Mouse (Mus musculus): Measurements from ENCODE around the gene Syne1. TPM values are rescaled to one million over a fixed set of nuclear protein-coding genes. Genes with fewer than 3 reads are reported as not detected.
A peak's percentile ranks its signal among the peaks of the same experiment; 100 is the strongest.

The Syne1 gene
- total RNA-seq, 2 experiments from 2014 or later = 247 to 308 TPM

GRCm38 (mm10) chr10:5453830-5454229 lies 97.5 kb downstream of the Syne1 start:
- DNase-seq (ENCODE audit: low spot score in 2 of 2) = no peak
- intact Hi-C loops (cut with DNase I) = no loop called here

- DNase-seq (ENCODE audit: low spot score in 2 of 2) = peak; percentile 15 to 19
- intact Hi-C loops (cut with DNase I) = no loop called here
These were observed 101.3 kb downstream of the Syne1 start for GRCm38 (mm10) chr10:5449944-5450343.

DNA sequence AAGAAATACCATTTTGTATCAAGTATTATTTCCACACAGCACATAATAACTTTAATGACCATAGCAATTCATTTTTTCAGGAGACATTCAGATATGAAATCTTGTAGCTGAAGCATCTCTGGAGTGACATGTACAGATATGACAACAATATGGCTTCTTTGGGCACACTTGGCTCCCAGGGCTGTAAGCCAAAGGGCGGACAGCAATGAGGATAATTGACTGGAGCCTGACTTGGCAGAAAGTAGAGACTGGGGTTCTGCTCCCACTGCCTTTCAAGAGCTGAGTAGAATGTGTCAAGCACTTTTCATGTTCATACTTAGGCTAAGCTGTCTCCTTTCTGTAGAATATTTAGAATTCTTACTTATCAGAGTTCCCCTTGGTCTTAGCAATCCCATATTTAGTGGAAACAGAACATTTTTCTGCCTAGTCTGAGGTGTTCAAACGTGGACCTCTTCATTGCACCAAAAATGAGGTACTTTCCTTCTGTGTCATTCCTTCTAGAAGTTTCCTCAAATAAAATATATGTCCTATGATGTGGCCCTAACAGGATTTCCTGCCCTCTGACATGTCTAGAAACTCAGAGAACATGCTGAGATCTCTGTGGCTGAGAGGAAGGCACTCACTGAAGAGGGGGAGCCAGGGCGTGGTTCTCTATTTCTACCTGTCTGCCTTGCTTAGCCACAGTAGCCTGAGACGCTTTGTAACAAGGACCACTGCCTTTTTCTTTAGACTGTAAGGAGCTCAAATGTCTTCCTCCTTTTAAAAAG lies 103.1 kb downstream of the Syne1 start:
- intact Hi-C loops (cut with DNase I) = no loop called here
- no peak for DNase-seq (ENCODE audit: low spot score in 2 of 2)

DNA sequence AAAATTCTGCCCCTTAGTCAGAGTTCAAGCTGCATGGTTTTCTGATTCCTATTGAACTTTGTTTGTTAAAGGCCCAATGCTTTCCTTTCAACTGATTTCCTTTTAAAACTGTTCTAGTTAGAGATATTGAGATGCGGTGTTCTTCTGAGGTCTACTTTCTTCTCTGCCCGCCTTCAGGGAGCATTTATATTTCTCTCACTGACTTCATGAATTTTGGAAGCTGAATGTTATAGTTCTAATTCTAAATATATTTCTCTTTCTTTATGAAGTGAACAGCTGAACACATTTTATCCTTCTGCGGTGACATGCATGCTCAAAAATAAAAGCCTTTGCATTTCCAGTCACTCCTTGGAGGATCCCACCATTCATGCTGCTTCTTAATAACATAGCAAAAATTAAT lies 106.0 kb downstream of the Syne1 start:
- intact Hi-C loops (cut with DNase I) = no loop called here
- peak in 1 of 2 experiments; percentile 5 for DNase-seq (ENCODE audit: low spot score in 2 of 2)

- intact Hi-C loops (cut with DNase I) = no loop called here
- DNase-seq (ENCODE audit: low spot score in 2 of 2) = no peak
These were observed 108.3 kb downstream of the Syne1 start for GRCm38 (mm10) chr10:5443020-5443419.

DNA sequence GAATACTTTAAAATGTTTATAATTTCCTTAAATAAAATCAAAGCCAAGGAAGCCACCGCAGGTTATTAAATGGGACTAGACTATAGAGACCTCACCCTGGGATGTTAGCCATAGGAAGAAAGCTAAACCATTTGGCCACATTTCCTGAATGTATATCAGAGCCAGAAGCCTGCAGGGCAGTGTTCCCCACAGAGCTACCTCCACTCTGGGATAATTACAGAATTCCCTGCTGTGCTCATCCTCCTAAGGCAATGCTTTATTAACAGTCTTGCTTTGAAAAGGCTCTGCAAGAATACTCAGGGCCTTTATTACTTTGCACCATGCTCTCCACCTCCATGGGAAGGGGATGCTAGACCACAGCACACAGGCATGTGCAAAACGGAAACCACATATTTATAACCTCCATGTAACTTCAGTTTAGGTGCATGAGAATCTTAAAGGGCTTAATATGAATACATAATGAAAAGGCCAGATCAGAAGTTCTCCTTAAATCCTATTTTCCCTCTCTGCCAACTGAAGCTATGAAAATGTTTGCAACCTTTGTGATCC lies 111.4 kb downstream of the Syne1 start:
- intact Hi-C loops (cut with DNase I) = no loop called here

DNA sequence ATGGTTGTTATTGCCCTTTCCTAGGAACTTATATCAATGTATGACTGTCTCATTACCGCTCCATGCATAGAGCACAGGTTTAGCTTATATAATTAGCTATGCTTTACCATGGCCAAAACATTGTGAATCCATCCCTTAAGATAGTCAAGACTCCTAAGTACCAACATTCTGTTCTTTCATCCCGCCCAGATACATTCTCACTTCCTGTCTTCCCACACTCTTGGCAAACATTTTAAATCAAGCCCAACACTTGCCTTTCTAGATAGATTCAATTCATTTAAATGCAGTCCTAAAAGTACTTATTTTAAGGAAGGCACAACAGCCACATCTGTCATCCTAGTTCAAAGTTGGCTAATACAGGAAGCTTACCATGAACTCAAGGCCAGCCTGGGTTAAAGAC lies 113.5 kb downstream of the Syne1 start:
- DNase-seq (ENCODE audit: low spot score in 2 of 2) = peak in 1 of 2 experiments; percentile 12
- intact Hi-C loops (cut with DNase I) = no loop called here

More for the DNA sequence above, 111.4 kb downstream of the Syne1 start:
- no peak for DNase-seq (ENCODE audit: low spot score in 2 of 2)

DNA sequence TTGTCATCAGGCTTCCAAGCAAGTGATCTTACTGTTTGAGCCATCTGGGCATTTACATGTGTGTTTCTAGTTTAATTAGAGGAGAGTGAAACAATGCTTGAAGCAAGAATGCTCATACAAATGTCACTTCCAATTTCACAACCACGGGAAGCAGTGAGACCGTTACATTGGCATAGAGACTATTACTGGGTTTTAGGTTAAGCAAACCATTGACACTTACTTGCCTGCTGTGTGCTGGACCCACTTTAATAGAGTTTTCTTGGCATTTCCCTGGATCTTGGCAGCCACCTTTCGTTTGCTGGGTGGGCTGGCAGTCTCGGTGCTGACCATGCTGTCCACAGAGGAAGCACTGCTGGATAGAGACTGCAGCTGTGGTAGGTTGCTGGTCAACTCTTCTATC lies 127.3 kb downstream of the Syne1 start:
- intact Hi-C loops (cut with DNase I) = no loop called here
- DNase-seq (ENCODE audit: low spot score in 2 of 2) = no peak

DNA sequence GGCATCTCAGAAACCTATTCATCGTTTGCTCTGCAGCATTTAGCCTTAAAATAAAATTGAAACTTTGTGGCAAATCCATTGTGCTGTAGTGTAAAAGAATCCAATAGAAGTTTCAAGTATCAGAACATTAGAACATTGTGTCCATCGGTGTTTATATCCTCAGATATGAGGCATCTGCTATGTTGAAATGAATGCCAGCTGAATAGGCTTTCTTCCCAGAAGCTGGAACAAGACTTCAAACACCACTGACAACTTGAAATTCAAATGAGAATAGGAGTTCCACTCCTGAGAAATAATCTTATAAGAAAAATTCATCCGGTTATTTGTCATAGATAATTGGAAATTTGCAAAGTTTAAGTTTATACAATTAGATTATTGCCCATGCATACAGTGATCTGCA lies 135.6 kb downstream of the Syne1 start:
- intact Hi-C loops (cut with DNase I) = no loop called here
- DNase-seq (ENCODE audit: low spot score in 2 of 2) = peak in 1 of 2 experiments; percentile 9

- intact Hi-C loops (cut with DNase I) = no loop called here
- no peak for DNase-seq (ENCODE audit: low spot score in 2 of 2)
These were observed 167.0 kb downstream of the Syne1 start for GRCm38 (mm10) chr10:5384131-5384776.

GRCm38 (mm10) chr10:5381536-5381935 lies 169.7 kb downstream of the Syne1 start:
- intact Hi-C loops (cut with DNase I) = no loop called here
- no peak for DNase-seq (ENCODE audit: low spot score in 2 of 2)

DNA sequence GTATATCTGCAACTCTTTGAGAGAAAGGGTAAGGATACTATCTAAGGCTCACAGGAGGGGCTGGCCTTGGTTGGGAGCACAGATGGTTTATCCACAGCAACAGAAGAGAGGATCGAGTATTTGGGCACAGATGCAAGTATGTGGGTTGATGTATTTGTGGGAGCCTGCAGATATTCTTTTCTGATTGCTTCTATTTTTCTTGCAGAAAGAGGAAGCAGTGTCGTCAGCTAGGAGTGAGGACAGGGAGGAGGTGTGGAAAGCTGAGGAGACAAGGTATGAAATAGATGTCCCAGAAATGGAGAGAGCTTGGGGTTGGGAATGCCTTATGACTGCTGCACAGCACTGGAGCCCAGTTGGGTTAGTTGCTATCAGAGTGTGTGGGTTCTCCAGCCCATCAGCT lies 172.3 kb downstream of the Syne1 start:
- intact Hi-C loops (cut with DNase I) = no loop called here
- peak; percentile 60 for DNase-seq (ENCODE audit: low spot score in 2 of 2)

GRCm38 (mm10) chr10:5369599-5369998 lies 181.7 kb downstream of the Syne1 start:
- intact Hi-C loops (cut with DNase I) = loop anchor here (10.0 kb wide), 1 partner anchor 185 kb away; the partner anchor contains the start of gene Syne1
- no peak for DNase-seq (ENCODE audit: low spot score in 2 of 2)

DNA sequence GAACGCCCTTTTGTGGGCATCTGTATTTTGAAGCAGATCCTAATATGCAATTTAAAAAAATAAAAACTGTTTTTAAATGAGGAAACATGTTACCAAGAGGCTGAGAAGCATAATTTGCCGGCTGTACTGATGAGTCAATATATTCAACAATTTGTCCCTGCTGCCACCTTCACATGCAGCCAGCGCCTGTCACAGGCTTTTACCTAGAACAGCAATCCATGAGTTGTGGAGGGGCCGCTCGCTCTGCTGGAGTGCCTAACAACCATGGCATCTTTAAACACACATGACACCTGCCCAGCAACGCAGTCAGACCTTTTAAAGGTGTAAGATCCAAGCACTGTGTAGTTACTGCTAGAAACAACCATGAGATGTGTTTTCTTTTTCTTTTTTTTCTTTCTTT lies 183.0 kb downstream of the Syne1 start:
- intact Hi-C loops (cut with DNase I) = loop anchor here (10.0 kb wide), 1 partner anchor 187 kb away; the partner anchor contains the start of gene Syne1

DNA sequence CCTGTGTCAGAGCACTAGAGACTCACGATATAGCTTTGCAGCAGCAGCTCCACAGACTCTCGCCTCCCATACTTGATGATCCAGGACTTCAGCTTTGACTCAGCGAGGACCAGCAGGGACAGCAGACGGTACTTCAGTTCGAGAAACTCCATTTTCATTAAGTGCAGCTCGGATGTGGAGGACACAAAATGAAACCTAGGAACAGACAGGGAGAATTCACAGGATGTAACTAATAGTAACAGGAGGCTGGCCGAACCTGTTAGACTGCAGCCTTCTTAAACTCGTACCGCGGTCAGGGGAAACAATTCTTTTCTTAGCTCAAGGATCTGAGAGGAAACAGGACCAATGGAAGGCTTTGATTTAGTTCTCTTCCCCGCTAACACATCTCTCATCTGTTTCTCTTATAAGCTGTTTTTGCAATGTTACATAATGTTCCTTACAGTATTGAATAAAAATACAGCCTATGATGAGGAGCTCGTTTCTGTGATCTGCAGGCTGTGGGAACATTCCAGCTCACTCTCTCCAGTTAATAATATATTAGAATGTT lies 183.7 kb downstream of the Syne1 start:
- intact Hi-C loops (cut with DNase I) = loop anchor here (10.0 kb wide), 1 partner anchor 187 kb away; the partner anchor contains the start of gene Syne1
- DNase-seq (ENCODE audit: low spot score in 2 of 2) = peak; percentile 55 to 60

More for the DNA sequence above, 183.0 kb downstream of the Syne1 start:
- DNase-seq (ENCODE audit: low spot score in 2 of 2) = peak; percentile 46 to 74

DNA sequence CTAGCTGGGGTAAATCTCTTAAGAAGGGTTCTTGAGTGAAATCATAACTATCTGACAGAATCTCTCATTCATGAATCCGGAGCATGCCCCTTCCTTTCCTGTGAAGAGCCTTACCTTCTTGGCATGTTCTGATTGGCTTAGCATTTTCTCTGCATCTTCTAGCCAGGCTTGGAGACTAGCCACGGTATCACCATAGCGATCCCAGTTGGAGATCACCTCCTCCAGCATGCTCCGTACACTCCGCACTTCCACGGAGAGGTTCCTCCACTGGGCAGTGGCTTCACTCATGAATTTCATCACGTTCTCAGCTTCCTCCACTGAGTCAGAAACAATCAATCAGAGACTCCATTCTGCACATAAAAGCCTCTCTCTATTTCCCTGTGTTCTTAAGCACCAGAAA lies 190.7 kb downstream of the Syne1 start:
- intact Hi-C loops (cut with DNase I) = loop anchor here (10.0 kb wide), 1 partner anchor 194 kb away; the partner anchor contains the start of gene Syne1
- DNase-seq (ENCODE audit: low spot score in 2 of 2) = peak in 1 of 2 experiments; percentile 56

DNA sequence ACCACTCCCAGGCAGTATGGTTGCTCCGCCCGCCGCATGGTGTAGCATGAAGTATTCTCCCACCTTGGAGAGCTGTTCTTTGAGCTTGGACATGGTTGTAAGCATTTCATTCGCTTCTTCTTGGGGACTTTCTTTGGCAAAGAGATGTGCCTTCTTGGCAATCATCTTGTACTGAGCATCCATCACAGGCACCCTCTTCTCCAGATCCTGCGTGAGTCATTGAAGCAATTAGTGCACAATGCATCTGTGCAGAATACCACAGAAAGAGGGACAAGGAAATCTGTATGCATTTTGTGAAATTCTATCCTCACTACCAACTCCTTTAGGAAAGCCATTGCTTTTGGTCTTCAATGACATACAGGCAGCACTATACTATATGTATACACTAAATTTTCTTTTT lies 194.7 kb downstream of the Syne1 start:
- no peak for DNase-seq (ENCODE audit: low spot score in 2 of 2)

DNA sequence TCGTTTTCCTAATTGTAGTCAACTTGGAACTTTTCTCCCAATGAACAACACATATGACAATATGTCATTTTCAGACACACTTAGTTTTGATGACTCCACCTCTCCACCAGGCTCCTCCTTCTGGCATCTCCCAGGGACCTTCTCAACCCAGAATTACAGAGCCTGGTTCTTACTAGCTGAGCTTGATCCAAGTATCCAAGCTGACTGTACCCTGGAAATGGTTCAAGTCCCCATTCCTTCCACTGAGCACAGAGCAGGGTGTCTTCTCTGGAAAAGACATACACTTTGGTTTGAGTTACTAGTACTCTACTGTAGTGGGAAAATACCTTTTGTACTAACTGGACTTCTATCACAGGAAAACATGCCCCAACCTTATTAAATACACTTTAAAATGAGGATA lies 197.9 kb downstream of the Syne1 start:
- no peak for DNase-seq (ENCODE audit: low spot score in 2 of 2)
- intact Hi-C loops (cut with DNase I) = no loop called here

More for the DNA sequence above, 194.7 kb downstream of the Syne1 start:
- intact Hi-C loops (cut with DNase I) = no loop called here

GRCm38 (mm10) chr10:5346911-5347310 lies 204.4 kb downstream of the Syne1 start:
- DNase-seq (ENCODE audit: low spot score in 2 of 2) = no peak
- intact Hi-C loops (cut with DNase I) = no loop called here

GRCm38 (mm10) chr10:5343211-5343610 lies 208.1 kb downstream of the Syne1 start:
- intact Hi-C loops (cut with DNase I) = no loop called here
- DNase-seq (ENCODE audit: low spot score in 2 of 2) = no peak

All from left cerebral cortex, postnatal 14 days (tissue).